Mouse (Mus musculus) adrenal gland, adult 18-20 months (tissue): ENCODE measurements at regions not wholly inside any gene's neighbourhood (a gene's known extent, or its start where the extent isn't known, plus 50 kb on each side); places are given as distances from the start of the nearest gene placed in this dataset.

Source experiments
- DNase-seq, 2 experiments: peaks; one replicate each; pipeline ENCODE4 v3.0.0; 2021 to 2022; ENCODE audit warnings: low spot score in 2 of 2

GRCm38 (mm10) chr7:79543231-79544071 lies 74.0 kb downstream of the Rhcg start:
- DNase-seq = no peak

DNA sequence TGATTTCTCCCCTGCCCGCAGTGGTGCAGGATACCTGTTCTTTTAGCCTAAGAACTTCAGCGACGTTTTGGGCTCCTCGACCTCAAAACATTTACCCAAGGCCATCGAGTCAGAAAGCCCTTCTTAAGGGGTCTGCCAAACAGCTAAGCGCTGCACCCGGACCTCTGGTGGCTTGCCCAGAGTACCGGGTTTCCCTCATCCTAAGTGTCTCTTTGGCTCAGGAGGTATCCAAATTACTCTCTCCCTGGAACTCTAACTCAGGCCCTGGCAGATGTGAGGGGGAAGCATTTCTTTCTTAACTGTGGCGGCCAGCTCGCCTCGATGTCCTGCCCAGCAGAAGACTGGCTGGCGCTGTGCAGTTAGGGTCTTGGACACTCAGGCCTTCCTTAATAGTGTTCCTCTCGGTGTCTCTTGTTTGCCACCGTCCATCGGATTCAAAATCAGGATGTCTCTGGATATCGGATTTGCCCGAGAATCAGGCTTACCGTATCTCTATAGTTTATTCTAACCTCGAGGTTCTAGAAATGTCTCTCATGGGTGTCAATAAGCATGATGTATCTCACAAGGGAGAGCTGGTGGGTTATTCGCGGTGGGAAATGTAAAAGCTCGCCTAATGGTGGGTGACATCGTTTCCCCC lies 75.0 kb downstream of the Rhcg start:
- DNase-seq = no peak

- DNase-seq = no peak
These were observed 74.1 kb upstream of the Polg start for GRCm38 (mm10) chr7:79540246-79540645.

DNA sequence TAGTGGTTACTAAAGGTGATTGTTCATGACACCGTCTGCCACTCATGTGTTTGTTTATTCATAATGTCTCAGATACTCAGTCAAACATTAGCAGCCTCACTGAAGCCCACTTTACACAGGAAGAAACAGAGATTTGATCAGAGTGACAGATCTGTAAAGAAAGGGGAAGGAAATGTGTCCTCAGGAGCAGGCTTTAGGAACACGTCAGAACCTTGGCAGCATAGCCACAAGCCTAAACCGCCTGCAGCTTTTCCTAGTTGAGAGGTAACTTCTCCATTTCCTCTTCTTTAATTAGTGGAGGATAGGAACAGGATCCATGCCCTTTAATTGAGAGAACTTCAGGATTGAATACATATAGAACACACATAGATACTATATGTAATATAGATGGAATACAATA lies 73.3 kb upstream of the Polg start:
- DNase-seq = no peak

DNA sequence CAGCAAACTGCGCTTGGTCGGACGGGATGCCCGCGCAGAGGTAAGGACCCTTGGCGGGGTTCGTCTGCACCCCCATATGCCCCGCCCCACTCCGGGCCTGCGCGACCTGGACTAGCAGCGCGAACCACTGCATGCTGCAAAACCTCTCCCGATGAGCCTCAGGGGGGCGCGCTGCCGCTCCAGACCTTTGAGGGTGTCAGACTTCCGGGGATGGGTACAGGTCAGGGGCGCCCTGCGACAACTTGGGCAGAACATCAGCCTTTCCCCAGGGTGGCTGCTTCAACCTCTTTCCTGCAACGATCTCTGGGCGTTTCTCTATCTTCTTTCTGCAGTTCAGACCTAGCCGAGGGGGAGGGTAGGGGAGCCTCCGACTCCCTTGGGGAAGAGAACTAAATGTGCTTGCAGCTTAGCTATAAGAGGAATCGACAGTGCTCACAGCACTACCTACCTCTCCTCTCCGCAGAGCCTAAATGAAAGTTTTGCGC lies 70.0 kb upstream of the Polg start:
- no peak for DNase-seq

DNA sequence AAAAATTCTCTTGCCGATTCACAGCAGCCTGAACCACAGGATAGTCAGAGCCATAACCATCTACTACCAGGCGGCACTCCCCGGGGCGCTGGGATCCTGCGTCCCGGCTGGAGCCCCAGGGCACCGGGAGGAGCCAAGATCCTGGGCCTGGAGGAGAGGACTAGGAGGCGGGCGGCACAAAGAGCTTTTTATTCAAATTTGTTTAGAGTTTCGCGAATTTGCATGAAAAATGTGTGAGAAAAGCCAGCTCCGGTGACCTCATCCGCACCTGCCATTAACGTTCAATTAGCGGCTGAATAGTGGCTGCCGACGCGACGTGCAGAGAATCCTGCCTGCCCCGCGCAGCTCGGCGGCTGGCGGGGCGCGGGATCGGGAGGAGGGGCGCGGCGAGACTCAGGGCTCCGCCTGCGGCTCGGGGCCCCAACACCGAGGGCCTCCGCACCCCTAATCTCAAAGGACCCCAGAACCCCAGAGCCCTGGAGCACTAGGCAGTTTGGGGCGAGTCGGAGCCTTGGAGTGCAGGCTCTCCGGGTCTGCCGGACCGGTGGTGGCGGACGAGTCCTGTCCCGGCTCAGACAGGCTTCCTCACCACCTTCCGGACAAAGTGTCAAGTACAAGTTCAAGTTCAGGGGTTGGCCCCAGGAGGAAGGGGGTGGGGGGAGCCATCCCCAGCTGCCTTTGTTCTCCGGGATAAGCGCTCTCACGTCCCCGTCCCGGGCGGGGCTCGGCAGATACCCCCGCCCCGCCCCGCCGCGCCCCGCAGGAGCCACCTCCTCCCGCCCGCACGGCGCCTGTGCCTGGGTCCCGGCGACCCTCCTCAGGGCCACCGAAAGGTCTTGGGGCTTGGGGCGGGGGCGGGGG lies 69.3 kb upstream of the Polg start:
- no peak for DNase-seq

GRCm38 (mm10) chr7:79534819-79535218 lies 68.7 kb upstream of the Polg start:
- no peak for DNase-seq

DNA sequence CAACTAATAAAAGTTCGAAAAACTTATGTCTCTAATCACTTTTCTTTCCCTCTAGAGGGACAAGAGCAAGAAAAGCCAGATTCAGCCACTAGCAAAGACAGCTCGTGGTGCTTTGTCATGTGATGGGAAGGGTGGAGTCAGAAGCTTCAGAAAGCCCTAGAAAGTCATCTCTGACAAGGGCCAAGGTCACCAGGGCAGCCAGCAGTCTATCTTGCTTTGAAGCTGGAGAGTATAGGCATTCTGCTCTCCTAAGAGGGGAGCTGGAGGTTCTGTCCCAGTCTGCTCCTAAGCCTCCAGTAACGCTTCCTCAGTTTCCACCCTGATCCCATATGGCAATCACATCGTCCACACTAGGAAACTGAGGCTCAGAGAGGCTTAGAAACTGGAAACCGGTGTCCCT lies 68.2 kb upstream of the Polg start:
- DNase-seq = no peak

GRCm38 (mm10) chr7:79532626-79533140 lies 66.5 kb upstream of the Polg start:
- no peak for DNase-seq

GRCm38 (mm10) chr7:79531551-79532356 lies 65.6 kb upstream of the Polg start:
- DNase-seq = no peak

- no peak for DNase-seq
These were observed 65.0 kb upstream of the Polg start for GRCm38 (mm10) chr7:79531142-79531541.

DNA sequence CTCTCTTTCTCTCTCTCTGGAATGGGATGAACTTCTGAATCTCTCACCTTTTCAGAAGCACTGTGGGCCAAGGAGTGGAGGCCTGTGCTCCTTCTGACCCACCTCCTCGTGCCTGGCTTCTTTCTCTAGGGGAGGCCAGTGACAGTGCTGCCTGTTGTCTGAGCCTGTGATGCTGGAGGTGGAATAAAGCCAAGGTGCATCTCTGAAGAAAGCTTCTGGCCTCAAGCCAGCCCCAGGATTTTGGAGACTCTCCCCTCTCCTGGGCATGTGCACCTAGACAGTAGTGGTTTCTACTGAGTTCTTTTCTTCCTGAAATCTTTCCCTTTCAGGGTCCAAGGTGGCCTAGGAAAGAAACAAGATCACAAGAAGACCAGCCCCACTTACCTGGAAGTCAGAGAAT lies 63.3 kb upstream of the Polg start:
- DNase-seq = no peak

- no peak for DNase-seq
These were observed 61.8 kb upstream of the Polg start for GRCm38 (mm10) chr7:79527984-79528383.

GRCm38 (mm10) chr7:79525690-79526630 lies 59.8 kb upstream of the Polg start:
- no peak for DNase-seq

GRCm38 (mm10) chr7:79524921-79525320 lies 58.8 kb upstream of the Polg start:
- no peak for DNase-seq

DNA sequence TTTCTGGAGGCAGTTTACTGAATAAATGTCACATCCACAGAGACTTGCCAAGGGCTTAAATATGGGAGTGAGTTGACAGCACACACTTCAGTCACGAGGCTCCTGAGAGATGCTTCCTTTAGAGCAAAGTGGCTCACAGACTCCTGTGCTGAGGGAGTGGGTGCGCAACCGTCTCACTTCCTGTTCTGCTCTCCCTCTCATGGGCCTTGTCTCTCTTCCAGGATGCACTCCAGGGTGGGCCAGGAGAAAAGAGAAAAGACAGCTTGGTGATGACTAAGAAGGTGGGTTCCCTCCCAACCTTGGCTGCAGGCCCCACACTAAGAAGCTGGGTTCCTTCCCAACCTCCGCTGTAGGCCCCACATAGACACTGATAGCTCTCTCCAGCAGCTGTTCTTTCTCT lies 57.5 kb upstream of the Polg start:
- DNase-seq = no peak

- no peak for DNase-seq
These were observed 55.9 kb upstream of the Polg start for GRCm38 (mm10) chr7:79522046-79522445.

DNA sequence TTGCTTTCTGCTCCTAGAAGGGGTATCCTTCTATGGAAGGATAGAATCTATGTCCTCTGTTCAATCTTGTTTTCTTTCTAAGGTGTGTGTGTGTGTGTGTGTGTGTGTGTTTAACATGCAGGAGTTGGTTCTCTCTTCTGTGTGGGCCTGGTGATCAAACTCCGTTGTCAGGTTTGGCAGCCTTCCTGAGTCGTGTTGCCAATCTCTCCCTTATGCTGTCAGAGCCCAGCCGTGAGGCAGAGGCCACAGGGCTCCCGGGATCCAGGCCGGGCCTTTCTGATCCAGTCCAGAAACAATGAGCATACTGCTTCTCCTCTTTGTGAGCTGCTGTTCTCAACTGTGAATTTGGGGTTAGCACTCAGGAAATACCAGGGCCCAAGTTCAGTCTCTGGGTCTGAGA lies 55.1 kb upstream of the Polg start:
- no peak for DNase-seq

DNA sequence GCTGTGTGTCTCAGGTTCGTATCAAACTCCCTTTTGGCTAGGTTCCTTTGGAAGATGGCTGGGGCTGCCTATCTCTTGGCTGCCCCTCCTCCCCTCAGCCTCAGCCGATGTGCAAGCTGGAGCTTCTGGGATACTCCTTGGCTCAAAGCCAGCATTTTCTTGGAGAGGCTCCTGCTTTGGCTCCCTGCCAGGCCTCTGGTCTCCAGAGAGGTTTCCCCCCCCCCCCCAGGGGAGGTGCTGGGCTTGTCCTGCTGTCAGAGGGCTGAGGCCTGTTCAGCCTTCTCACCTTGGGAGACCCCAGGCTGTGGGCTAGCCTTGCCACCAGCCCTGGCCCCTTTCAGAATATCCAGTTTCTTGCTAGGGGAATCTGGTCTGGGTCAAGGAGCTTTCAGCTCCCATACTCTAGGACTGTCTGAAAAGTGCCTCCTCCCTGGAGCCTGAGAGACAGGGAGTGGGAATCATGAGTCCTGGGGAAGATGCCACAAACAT lies 54.1 kb upstream of the Polg start:
- DNase-seq = no peak
